Mouse (Mus musculus) T-helper 17 cell (primary cell): ENCODE data around the gene Mtfr2.

ENCODE experiments used
- in situ Hi-C, 2 experiments: fragments of 300-600 bp; cut with MboI, MseI; formaldehyde crosslinking; loops; 1 replicate in 1 of 2; 2 replicates in 1 of 2; pipeline ENCODE4 v1.15.1; 2025; ENCODE audit warnings: high pct_unique_total_duplicates in 2 of 2

Mtfr2 gene

DNA sequence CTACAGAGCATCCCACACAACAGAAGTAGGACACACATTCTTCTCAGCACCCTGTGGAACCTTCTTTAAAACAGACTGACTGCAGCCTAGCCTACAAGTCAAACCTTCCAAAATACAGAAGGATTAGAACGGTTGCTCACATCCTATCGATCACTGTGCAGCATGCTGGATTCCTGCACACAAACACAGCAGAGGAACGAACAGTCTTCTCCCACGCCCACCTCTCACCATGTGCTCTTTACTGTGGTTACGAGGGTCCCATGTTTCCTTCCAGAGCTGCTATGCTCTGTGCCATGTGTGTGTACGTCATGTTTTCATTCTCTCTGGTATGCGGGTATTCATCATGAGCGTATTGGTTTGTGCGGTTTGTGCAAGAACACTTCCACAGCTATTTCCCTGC is 30.1 kb downstream of the Mtfr2 start:
- in situ Hi-C loops, result no loop called here

DNA sequence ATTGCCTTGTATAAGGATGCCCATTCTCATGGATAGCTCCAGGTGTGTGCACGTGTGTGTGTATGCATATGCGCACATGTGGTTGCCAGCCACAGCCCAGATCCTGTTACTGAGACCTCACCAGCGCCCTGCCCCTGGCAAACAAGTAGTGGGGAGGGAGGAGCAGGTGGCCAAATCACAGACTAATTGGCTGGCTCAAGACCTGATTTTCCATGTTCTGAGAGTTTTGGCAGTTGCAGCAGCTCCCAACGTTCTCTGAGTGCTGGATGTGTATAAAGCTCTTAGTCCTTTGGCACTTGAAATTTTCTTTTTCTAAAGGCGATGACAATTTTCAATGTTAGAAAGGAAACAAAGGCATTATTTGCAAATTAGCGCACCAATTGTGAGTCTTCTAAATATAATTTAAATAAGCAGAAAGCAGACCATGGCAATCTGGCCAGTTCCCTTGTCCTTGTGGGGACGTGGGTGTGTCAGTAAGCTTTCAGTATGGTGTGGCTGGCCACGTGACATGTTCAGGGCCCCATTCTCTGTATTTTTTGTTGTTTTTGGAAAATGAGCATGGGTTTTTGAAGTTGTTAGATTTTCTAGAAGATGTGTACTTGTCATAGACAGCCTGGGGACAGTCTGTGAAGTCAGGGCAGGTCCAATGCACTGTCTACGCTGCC is 31.6 kb downstream of the Mtfr2 start:
- in situ Hi-C loops, result no loop called here

DNA sequence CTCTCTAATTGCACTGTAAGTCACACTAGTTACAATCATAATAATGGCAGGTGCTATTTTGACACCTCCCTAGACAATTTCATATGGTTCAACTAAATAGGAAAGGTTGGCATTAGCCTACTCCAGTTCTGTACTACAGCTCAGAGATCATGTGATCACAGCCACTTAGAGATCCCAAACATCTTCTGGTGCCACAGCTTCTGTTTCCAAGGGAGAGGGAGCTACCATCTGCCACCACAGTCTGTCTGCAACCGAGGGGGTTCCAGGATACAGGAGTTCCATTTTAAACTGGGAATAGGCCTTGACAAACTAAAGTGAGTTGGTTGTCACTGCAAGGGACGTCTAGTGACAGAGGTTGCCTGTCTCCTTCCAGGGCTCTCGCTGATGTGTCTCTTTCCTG is 33.2 kb downstream of the Mtfr2 start:
- in situ Hi-C loops, result no loop called here

DNA sequence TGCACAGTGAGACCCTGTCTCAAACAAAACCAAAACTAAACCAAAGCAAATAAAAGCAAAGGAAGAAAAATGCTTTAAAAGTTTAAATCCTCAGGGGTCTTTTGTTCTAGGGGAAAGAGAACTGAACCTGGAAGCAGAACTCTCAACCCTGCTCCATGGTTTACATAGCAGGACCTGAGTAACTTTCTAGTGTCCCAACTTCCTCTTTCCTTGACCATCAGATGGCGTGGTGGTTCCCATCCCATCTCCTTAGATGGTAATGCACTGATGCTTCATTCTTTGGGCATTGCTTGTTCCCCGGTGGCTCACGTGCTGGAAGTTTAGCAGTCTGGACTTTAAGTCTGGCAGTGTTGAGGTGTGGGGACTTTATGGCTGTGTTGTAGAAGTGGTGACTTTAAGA is 33.8 kb downstream of the Mtfr2 start:
- in situ Hi-C loops, result no loop called here

DNA sequence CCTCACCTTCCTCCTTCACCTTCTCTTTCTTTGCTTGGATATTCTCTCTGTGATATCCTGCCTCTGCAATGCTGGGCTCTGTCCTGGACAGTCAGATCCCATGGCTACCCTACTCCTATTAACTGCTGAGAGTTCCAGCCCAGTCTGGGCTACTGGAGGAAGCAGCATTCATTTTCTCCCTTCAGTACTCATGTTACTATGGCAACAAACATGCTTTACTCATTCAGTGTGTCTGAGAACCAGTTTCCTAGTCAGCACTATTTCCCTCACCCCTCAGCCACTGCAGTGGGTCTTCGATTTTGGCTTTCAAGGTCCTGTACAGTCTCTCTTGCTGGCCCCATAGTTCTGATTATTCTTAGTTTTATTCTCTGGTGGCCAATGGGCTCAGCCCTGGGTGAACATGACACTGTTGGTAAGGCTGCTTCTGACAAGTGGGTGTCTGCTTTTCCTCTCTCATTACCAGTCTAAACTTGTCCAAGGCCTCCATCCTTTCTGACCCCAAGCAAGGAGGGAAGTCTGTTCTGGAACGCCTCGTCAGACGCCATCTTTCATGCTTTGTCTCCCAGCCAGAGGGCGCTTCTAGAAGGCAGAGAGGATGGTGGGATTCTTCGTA is 35.3 kb downstream of the Mtfr2 start:
- in situ Hi-C loops, result no loop called here

DNA sequence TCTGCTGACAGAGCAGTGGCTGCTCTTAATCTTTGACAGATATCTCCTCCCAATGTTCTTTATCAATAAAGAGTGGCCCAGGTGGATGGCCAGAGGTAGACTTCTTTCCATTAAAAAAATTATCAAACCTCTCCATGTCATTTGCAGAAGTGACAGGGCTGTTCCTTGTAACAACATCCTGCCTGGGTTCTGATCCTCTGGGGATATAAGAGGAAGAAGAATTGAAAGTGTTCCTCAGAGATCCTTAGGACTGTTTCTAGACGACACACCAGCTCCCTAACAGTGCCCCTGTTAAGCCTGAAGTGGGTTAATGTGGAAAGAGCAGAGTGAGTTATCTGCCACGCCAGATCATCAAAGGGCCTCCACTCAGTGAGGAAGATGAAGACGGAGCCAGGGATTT is 43.0 kb downstream of the Mtfr2 start:
- in situ Hi-C loops, result no loop called here

DNA sequence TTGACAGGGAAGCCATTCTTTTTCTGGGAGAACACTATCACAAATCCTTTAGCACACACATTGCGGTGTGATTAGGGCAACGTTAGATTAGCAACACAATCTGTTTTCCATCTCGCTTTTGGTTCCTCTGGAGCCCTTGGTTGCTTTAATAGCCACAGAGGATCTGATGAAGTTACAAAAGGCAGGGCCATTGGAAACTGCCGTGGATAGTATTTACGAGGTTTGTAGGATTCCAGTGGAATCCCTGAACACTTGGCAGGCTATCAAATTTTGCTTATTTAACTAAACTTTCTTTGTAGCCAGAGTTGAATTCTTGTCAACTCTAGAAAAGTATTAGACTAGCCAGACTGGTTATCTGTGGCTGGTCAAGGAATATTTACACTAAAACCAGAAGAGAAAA is 47.2 kb downstream of the Mtfr2 start:
- in situ Hi-C loops, result no loop called here

DNA sequence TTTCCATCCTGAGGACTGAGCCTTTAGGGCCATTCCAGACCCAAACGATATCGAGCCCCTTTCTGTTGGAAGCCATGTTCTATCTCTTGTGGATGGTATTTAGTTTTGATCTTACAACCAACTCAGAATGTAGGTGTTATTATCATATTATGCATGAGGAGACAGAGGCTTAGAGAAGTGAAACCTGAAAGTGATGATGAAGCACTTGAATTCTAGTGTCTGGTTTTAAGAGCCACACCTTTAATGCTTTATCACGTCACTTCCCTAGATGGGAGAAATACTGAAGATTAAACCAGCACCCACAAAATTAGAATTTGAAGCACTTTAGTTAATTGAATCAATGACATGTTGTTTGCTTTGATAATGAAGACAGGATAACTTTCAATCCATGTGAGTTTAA is 48.2 kb downstream of the Mtfr2 start:
- in situ Hi-C loops, result no loop called here

DNA sequence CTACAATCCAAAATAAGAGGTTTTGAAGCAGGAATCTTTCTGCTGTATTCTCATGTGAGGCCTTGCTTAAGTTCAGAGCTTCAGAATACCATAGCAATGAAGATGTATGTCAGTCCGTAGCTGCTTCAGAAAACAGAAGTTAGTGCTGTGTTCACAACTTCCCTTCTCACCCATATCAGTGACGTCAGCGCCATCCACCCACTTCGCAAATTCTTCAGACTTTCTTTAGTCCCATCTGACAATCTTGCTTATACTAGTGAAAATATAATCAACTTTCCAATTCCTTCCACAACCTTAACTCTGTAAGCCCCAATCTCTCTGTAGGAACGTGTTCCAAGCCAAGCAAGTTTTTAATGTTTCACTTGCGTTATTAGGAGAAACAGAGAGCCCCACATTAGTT is 50.7 kb downstream of the Mtfr2 start:
- in situ Hi-C loops, result no loop called here

DNA sequence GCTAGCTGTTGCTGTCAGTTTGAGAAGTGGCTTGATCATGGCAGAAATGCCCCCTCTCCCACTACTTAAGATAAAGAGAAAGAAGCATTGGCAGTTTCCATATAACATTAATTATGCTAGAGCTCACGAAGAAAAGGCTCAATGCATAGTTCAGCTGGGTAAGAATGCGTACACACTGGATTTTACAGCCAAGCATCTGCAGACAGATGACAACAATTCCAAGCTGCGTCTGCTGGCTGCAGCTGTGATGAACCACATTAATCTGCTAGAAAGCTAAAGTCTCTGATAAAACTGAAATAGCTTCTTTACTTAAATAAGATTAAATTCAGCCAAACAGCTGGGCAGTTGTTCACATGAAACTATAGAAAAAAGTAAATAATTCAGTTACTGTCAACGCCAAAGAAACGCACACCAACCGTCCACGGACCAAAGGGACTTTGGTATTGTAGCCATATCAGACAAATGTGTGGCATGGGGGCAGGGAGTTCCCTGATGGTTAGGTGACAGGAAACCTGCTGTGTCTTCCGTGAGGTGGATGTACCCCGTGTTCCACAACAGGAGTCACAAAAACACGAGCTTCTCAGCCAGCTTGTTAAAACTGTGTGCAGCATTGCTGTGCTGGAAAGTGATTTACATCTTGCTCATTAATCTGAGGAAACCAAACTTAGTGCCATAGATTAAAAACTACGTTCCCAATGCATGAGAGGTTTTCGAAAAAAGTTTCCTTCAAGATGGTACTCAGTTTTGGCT is 51.2 kb downstream of the Mtfr2 start:
- in situ Hi-C loops, result no loop called here

DNA sequence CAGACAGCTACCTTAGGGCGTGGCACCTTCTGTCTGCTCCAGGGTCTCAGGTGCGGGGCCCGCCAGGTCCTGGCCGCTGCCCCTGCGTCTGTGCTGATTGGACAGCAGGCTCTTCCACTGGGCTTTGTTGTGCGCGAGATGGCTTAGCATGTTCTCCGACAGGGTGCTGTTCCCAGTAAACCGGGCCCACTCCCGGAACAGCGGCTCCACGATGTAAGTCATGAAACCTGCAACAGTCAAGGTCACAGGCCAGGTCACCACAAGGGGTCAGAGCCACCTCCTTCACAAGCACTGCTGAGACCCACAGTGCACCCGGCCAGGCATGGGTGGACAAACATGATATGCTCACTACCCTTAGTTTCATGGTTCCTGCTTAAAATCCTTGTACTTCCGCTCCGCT is 52.8 kb downstream of the Mtfr2 start:
- in situ Hi-C loops, result no loop called here

DNA sequence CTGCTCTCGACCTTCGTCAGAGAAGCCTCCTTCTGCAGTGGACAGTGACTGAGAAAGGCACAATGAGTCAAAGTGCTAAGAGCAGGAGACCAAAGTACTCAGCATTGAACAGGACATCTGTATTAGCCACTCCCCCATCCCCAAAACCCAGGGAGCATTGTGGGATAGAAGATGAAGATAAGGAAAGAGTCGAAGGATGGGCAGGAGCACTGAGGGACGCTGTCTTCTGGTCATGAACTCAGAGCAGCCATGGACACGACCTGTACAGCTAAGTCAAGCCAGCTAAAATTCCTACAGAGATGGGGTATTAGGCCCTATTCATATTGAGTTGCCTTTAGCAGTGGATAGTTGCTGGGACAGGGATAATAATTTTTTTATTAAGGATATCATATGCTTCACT is 55.4 kb downstream of the Mtfr2 start:
- in situ Hi-C loops, result no loop called here

DNA sequence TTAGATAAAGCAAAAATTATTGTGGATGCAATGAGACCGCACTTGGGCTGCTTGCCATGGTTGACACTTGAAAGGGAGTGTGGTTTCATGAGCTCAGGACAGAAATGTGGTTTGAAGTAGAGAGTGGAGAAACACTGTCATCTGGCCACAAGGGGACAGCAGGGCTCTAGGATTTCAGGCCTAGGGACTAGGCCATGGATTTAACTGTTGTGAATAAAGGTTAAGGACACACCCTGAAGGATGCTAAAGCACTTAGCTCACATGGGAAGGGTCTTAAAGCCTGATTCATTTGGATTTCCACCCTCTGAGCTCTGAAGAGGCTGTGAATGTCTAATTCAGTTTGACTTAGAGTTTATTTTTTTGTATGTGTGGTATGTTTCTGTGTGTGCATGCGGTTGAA is 57.9 kb downstream of the Mtfr2 start:
- in situ Hi-C loops, result no loop called here

DNA sequence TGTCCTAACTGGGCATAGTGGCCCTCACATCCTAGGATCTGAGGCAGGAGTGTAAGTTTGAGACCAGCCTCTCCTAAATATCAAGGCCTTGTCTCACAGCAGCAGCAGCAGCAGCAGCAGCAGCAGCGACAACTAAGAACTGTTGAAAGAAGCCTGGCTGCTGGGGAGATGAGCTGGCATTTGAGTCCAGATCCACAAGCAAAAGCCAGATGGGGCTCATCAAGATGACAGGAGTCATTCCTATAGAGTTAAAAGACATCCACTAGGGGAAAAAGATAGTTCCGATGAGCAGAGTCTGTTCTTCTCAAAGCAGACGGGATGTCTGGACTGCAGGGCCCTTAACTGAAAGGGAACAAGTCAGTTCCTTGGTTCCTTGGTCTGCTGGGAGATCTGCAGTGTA is 60.8 kb downstream of the Mtfr2 start:
- in situ Hi-C loops, result no loop called here

DNA sequence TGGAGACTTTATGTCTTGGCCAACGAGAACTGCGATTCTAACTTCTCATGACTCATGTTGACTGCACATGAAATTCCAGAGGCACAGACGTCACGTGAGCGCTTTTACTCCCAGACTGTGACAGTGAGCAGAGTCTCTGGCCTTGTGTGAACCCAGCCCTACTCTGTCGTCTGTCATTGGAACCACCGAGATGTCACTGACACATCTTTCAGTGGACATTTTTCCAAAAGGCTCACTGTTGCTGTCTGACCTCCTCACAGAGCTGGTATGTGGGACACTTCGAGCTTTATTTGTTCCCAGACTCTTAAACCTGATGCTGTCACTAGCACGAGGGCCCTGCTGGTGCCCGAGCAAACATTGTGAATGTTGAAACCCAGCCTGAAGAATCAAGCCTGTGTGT is 61.6 kb downstream of the Mtfr2 start:
- in situ Hi-C loops, result no loop called here
